Mouse (Mus musculus) kidney, adult 2 months (tissue): ENCODE measurements around the gene Adamts20. TPM values are rescaled to one million over a fixed set of nuclear protein-coding genes. Genes with fewer than 3 reads are reported as not detected.
"Not testable (repeated sequence)": the region's sequence is repeated elsewhere in the genome, so short reads cannot be mapped to it uniquely, and the experiment has no call there.

Source experiments
- DNase-seq: peaks from one replicate; pipeline ENCODE4 v3.0.0; 2021
- H3K27ac ChIP-seq: fragments of 200-500 bp; 2 replicates; pipeline ENCODE4 v1.5.1; 2012; ENCODE audit warnings: low read depth, low read length, control low read depth, inconsistent platforms; ENCODE audit not compliant: insufficient read depth
- H3K27me3 ChIP-seq: fragments of 200-500 bp; replicated peaks from 2 replicates; pipeline ENCODE4 v1.6.1; 2012; ENCODE audit warnings: mild to moderate bottlenecking, moderate library complexity, low read length, inconsistent platforms; ENCODE audit not compliant: control insufficient read depth, insufficient read depth
- H3K36me3 ChIP-seq: fragments of 200-500 bp; 2 replicates; pipeline ENCODE4 v1.6.1; 2012; ENCODE audit warnings: mild to moderate bottlenecking, moderate library complexity, low read length, inconsistent platforms; ENCODE audit not compliant: control insufficient read depth, insufficient read depth
- H3K4me1 ChIP-seq: fragments of 200-500 bp; 2 replicates; pipeline ENCODE4 v1.6.1; 2011; ENCODE audit warnings: low read length; ENCODE audit not compliant: control insufficient read depth, insufficient read depth
- H3K4me3 ChIP-seq: fragments of 200-500 bp; 2 replicates; pipeline ENCODE4 v1.5.1; 2011; ENCODE audit warnings: mild to moderate bottlenecking, low read depth, low read length, control low read depth; ENCODE audit not compliant: insufficient read depth
- CTCF ChIP-seq: fragments of 200-500 bp; conservative IDR thresholded peaks from 2 replicates; pipeline ENCODE4 v1.5.1; 2011; ENCODE audit warnings: low read depth, mild to moderate bottlenecking, control low read depth, low read length, moderate library complexity, mixed read lengths; ENCODE audit not compliant: insufficient read depth, insufficient read length
- POLR2A ChIP-seq: fragments of 200-500 bp; IDR thresholded peaks from one replicate; pipeline ENCODE4 v1.6.1; 2011; ENCODE audit warnings: low read depth, low read length, control low read depth
- WGBS: fragments of 180-500 bp; shearing (Covaris S2); methylation state at CpG from one replicate; pipeline ENCODE4 v1.1.7; 2018; 5-methylcytosine and 5-hydroxymethylcytosine counted together
- polyA plus RNA-seq: library from polyadenylated mRNA; depleted of rRNA; stranded (reverse); fragments of >200 nt; gene quantifications from 2 replicates; pipeline ENCODE4 v1.2.3, GENCODE M21; 2012; rRNA removed

Adamts20 gene
- 0.11 and 0.19 TPM in 2 replicates for polyA plus RNA-seq

DNA sequence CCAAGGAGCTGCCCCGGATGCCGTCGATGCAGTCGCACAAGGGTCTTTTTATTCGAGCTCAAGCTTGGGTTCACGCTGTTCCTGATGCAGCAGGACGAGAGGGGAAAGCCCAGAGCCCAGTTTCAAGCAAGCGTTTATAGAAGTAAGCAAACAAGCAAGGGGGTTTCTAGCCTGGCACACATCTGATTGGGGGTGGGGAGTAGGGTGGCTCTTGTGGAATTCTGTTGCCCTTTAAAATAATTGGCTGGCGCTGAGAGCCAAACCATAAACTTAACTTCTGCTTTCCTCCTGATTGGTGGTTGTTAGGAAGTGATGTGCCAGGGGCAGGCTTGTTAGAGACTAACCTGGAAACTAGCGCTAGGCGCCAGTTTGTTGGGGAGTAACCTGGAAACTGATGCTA is at the start of gene Adamts20:
Adamts20 (minus strand) TSS at position 101 of the 400 bp plus-strand sequence.
- no peak for DNase-seq
- 79% methylated on average over 11 of the region's 11 CpGs for WGBS
- Histone ChIP-seq H3K4me3 (no peak within 1 kb of the TSS), H3K27ac (no peak within 1 kb of the TSS), H3K4me1 (no peaks in the 10 kb centered on the region), H3K36me3 (no peaks in the 10 kb centered on the region), H3K27me3 (peaks cover 2% of the 10 kb centered on the region; the same call in 1 of the 2 replicates)
- TF ChIP-seq CTCF (no peak), POLR2A (no peak)

DNA sequence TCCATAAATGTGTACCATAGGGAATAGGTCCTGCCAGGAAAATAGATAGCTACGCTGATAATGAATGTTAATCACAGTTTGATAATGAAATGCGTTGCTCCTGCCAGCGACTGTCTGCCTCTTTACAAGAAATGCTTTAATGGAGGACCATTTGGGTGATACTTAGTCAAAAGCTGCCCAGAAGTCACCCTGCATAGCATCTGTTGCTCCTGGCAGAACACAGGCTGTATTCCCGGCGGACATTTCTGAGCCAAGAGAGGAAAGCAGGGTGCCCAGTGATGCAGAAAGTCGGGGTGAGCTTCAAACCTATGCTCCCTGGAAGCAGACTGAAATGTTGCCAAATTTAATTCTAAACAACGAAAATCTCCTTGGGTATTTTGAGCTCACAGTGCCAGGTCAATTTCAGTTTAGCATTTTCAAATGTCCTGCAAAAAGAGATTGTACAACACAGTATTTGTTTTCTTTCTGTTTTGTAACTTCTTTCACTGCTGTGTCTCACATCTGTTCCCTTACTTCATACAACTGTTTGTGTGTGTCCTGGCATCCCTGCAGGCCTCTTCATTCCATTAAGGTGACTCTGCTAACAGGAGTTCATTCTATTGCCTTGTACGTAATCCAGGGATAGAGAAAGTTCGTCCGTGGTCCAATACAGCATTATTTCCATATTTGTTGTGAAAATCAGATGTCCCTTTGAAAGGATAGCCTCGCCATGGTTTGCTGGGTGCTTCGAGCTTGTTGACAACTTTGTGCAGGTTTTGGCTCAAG is 38.4 kb upstream of the Adamts20 start:
- DNase-seq: no peak
- no peaks in the 10 kb centered on the region for H3K27me3 ChIP-seq
- no peaks in the 10 kb centered on the region for H3K36me3 ChIP-seq
- H3K27ac ChIP-seq: no peak overlapping the region
- H3K4me1 ChIP-seq: no peaks in the 10 kb centered on the region
- WGBS: 79% methylated on average over 12 of the region's 12 CpGs
- no peak for TF ChIP-seq POLR2A
- no peak for TF ChIP-seq CTCF
- H3K4me3 ChIP-seq: no peak overlapping the region

DNA sequence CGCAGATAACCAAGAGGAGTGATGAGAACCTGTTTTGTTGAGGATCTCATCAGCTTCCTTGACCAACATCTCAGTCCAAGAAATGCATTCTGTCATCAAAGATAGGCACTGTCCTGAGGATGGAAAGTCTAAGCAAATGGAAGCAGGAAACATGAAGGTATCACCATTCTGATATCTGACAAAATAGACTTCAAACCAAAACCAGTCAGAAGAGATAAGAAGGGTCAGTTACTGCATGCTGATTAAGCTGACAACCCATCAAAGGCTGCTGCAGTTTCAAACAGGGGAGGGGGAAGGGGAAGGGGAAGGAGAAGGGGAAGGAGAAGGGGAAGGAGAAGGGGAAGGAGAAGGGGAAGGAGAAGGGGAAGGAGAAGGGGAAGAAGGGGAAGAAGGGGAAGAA is 34.0 kb upstream of the Adamts20 start:
- Histone ChIP-seq H3K4me3 (no peak overlapping the region), H3K27ac (no peak overlapping the region), H3K36me3 (no peaks in the 10 kb centered on the region), H3K27me3 (no peaks in the 10 kb centered on the region), H3K4me1 (no peaks in the 10 kb centered on the region)
- 73% methylated on average over 1 of the region's 1 CpGs for WGBS
- no peak for DNase-seq
- TF ChIP-seq CTCF (no peak), POLR2A (no peak)

DNA sequence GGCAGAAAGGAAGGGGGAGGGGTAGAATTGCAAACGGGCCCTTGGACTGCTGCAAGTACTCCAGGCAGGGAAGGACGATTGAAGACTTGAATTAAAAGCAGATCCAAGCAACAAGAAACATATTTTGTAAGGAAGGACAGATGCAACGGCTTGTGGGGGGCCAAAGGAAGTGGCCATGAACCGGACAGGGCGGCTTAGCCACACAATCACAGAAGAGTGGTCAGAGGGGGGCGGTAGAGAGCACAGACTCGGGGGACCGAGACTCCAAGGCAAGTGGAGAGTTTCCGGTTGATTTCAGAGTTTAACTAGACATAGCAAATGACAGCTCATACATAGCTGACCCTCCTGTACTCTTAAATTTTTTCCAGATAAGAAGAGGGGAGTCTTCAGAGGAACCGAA is 30.7 kb upstream of the Adamts20 start:
- Histone ChIP-seq H3K4me1 (no peaks in the 10 kb centered on the region), H3K27me3 (no peaks in the 10 kb centered on the region), H3K4me3 (no peak overlapping the region), H3K36me3 (no peaks in the 10 kb centered on the region), H3K27ac (no peak overlapping the region)
- WGBS: 79% methylated on average over 10 of the region's 10 CpGs
- no peak for TF ChIP-seq POLR2A
- TF ChIP-seq CTCF: no peak
- DNase-seq: no peak

DNA sequence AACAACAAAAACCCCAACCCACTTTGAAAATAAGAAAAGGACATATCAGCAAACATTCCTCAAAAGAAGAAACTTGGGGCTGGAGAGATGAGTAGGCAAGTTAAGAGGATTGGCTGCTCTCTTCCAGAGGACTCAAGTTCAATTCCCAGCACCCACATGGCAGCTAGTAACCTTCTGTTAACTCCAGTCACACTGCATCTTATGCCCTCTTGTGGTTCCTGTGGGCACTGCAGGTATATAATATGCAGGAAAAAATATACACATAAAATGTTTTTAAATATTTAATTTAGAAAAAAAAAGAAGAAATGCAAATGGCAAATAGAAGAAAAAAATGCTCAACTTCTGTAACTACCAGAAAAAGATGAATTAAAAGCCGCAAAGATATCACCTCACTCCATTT is 29.2 kb upstream of the Adamts20 start:
- 98% methylated on average over 1 of the region's 1 CpGs for WGBS
- Histone ChIP-seq H3K27ac (no peak overlapping the region), H3K4me1 (no peaks in the 10 kb centered on the region), H3K4me3 (no peak overlapping the region), H3K36me3 (no peaks in the 10 kb centered on the region), H3K27me3 (no peaks in the 10 kb centered on the region)
- no peak for TF ChIP-seq POLR2A
- TF ChIP-seq CTCF: no peak
- no peak for DNase-seq

DNA sequence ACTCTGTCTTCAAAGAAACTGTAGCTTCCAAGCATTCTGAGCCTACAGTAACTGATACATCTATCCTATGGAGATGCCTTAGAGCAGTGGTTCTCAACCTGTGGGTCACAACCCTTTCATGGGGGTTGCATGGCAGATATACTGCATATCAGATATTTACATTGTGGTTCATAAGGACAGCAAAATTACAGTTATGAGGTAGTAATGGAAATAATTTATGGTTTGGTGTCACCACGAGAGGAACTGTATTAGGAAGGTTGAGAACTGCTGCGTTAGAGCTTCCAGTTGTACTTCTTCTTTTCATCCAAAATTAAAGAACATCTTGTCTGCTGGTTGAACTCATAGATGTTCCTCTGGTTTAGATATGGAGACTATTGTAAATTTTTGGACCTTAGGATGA is 24.2 kb upstream of the Adamts20 start:
- WGBS: 84% methylated on average over 2 of the region's 2 CpGs
- DNase-seq: no peak
- Histone ChIP-seq H3K36me3 (no peaks in the 10 kb centered on the region), H3K27ac (no peak overlapping the region), H3K4me3 (no peak overlapping the region), H3K27me3 (no peaks in the 10 kb centered on the region), H3K4me1 (no peaks in the 10 kb centered on the region)
- TF ChIP-seq CTCF (no peak), POLR2A (no peak)

DNA sequence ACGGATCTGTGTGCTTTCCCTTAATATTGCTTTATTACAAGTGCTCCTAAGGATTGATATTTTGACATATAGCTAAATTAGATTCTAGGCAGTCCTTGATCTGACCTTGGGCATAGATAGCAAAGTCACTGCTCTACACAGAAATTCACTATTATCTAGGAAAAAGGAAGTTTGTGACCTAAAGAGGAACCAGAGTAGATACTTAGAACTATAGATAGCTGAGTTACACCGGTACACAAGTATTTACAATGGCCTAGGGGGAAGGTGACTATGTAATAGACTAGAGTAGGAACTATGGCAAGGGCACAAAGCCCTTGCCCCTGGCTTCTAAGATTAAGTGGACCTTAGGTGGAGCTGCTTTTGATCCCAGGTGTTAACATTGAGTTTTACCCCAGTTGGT is 22.8 kb upstream of the Adamts20 start:
- 81% methylated on average over 2 of the region's 2 CpGs for WGBS

DNA sequence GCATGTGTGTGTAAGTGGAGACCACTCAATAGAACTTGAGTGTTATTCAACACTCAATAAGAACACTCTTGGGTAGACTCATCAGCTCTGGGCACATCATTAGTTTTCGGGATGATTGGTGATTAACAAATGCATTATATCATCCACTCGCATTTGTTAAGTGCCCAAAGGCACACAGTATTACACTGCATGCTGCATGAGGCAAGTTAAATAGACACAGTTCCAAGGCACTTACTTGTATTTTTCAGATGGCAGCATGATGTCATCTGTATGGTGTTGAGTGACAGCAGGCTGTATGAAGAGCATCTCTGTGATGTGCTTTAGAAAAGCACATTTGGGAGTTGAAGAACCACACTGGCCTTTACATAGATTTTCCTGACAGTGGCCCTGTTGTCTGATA is 17.3 kb upstream of the Adamts20 start:
- no peak overlapping the region for H3K4me3 ChIP-seq
- H3K4me1 ChIP-seq: no peaks in the 10 kb centered on the region
- H3K36me3 ChIP-seq: no peaks in the 10 kb centered on the region
- H3K27me3 ChIP-seq: no peaks in the 10 kb centered on the region; the same call in 1 of the 2 replicates
- no peak overlapping the region for H3K27ac ChIP-seq
- TF ChIP-seq CTCF (no peak), POLR2A (no peak)
- no peak for DNase-seq
- WGBS: 97% methylated on average over 2 of the region's 2 CpGs

More for the DNA sequence above, 22.8 kb upstream of the Adamts20 start:
- H3K36me3 ChIP-seq, H3K4me1 ChIP-seq, H3K27me3 ChIP-seq, H3K4me3 ChIP-seq, H3K27ac ChIP-seq, DNase-seq: not testable (repeated sequence)
